Mouse (Mus musculus): ENCODE results near the gene Gng3. TPM values are rescaled to one million over a fixed set of nuclear protein-coding genes. Genes with fewer than 3 reads are reported as not detected.
A peak's percentile ranks its signal among the peaks of the same experiment; 100 is the strongest.

Gng3 gene
- polyA plus RNA-seq, 1 experiment: 29.7 TPM

GRCm38 (mm10) chr19:8818801-8819595, 20.0 kb downstream of the Gng3 start, which contains the start of gene Ttc9c:
Gene Ttc9c, minus strand, starts transcription at chr19:8819333.
- TF ChIP-seq POLR2A (IDR thresholded peaks at IDR 0.05; ENCODE audit: insufficient read depth, low read length) (peak; percentile 80), EP300 (IDR thresholded peaks at IDR 0.05; ENCODE audit: insufficient read depth, low read depth, low read length) (0 out of 2 replicates have a peak, but pooled peaks have one; percentile 18), CTCF (IDR thresholded peaks at IDR 0.05; ENCODE audit: low read depth, low read length) (no peak)
- H3K4me3 ChIP-seq (ENCODE audit: low read depth, low read length): peak within 1 kb of the TSS; percentile 92
- peak within 1 kb of the TSS; percentile 96 for H3K27ac ChIP-seq (ENCODE audit: insufficient read depth, low read length)
- H3K4me1 ChIP-seq (ENCODE audit: control insufficient read depth, insufficient read depth, low read length): peaks cover 2% of the 10 kb centered on the region
- peak within 1 kb of the TSS; percentile 91 for H3K9ac ChIP-seq (ENCODE audit: low read depth, poor library complexity, severe bottlenecking)
- no peaks in the 10 kb centered on the region for H3K27me3 ChIP-seq (ENCODE audit: control insufficient read depth, insufficient read depth, low read length, poor library complexity, severe bottlenecking)
- H3K9me3 ChIP-seq (replicated peaks; ENCODE audit: control insufficient read depth, insufficient read depth, low read length, poor library complexity, severe bottlenecking): no peaks in the 10 kb centered on the region
- H3K36me3 ChIP-seq (ENCODE audit: control insufficient read depth, insufficient read depth, low read length, poor library complexity, severe bottlenecking): peaks cover 42% of the 10 kb centered on the region

GRCm38 (mm10) chr19:8818301-8818798, 20.6 kb downstream of the Gng3 start:
- Histone ChIP-seq H3K9ac (ENCODE audit: low read depth, poor library complexity, severe bottlenecking) (peak overlapping the region; percentile 88), H3K9me3 (replicated peaks; ENCODE audit: control insufficient read depth, insufficient read depth, low read length, poor library complexity, severe bottlenecking) (no peaks in the 10 kb centered on the region), H3K36me3 (ENCODE audit: control insufficient read depth, insufficient read depth, low read length, poor library complexity, severe bottlenecking) (peaks cover 38% of the 10 kb centered on the region), H3K27ac (ENCODE audit: insufficient read depth, low read length) (peak overlapping the region; percentile 96), H3K27me3 (ENCODE audit: control insufficient read depth, insufficient read depth, low read length, poor library complexity, severe bottlenecking) (no peaks in the 10 kb centered on the region), H3K4me1 (ENCODE audit: control insufficient read depth, insufficient read depth, low read length) (peaks cover 2% of the 10 kb centered on the region), H3K4me3 (ENCODE audit: low read depth, low read length) (peak overlapping the region; percentile 92)
- TF ChIP-seq POLR2A (IDR thresholded peaks at IDR 0.05; ENCODE audit: insufficient read depth, low read length) (no peak), CTCF (IDR thresholded peaks at IDR 0.05; ENCODE audit: low read depth, low read length) (no peak), EP300 (IDR thresholded peaks at IDR 0.05; ENCODE audit: insufficient read depth, low read depth, low read length) (no peak)

GRCm38 (mm10) chr19:8817001-8817400, 22.0 kb downstream of the Gng3 start:
- no peak for TF ChIP-seq POLR2A (IDR thresholded peaks at IDR 0.05; ENCODE audit: insufficient read depth, low read length)
- TF ChIP-seq EP300 (IDR thresholded peaks at IDR 0.05; ENCODE audit: insufficient read depth, low read depth, low read length): no peak
- no peak for TF ChIP-seq CTCF (IDR thresholded peaks at IDR 0.05; ENCODE audit: low read depth, low read length)
- Histone ChIP-seq H3K9ac (ENCODE audit: low read depth, poor library complexity, severe bottlenecking) (0 out of 2 replicates have a peak overlapping the region, but pooled peaks have one; percentile 49), H3K27me3 (ENCODE audit: control insufficient read depth, insufficient read depth, low read length, poor library complexity, severe bottlenecking) (no peaks in the 10 kb centered on the region), H3K4me1 (ENCODE audit: control insufficient read depth, insufficient read depth, low read length) (peaks cover 2% of the 10 kb centered on the region), H3K9me3 (replicated peaks; ENCODE audit: control insufficient read depth, insufficient read depth, low read length, poor library complexity, severe bottlenecking) (no peaks in the 10 kb centered on the region), H3K27ac (ENCODE audit: insufficient read depth, low read length) (no peak overlapping the region), H3K36me3 (ENCODE audit: control insufficient read depth, insufficient read depth, low read length, poor library complexity, severe bottlenecking) (peaks cover 43% of the 10 kb centered on the region), H3K4me3 (ENCODE audit: low read depth, low read length) (no peak overlapping the region)

GRCm38 (mm10) chr19:8815812-8816211, 23.2 kb downstream of the Gng3 start:
- Histone ChIP-seq H3K27me3 (ENCODE audit: control insufficient read depth, insufficient read depth, low read length, poor library complexity, severe bottlenecking) (no peaks in the 10 kb centered on the region), H3K36me3 (ENCODE audit: control insufficient read depth, insufficient read depth, low read length, poor library complexity, severe bottlenecking) (peaks cover 52% of the 10 kb centered on the region), H3K4me1 (ENCODE audit: control insufficient read depth, insufficient read depth, low read length) (no peaks in the 10 kb centered on the region), H3K4me3 (ENCODE audit: low read depth, low read length) (no peak overlapping the region), H3K9ac (ENCODE audit: low read depth, poor library complexity, severe bottlenecking) (no peak overlapping the region), H3K27ac (ENCODE audit: insufficient read depth, low read length) (no peak overlapping the region), H3K9me3 (replicated peaks; ENCODE audit: control insufficient read depth, insufficient read depth, low read length, poor library complexity, severe bottlenecking) (no peaks in the 10 kb centered on the region)
- no peak for TF ChIP-seq POLR2A (IDR thresholded peaks at IDR 0.05; ENCODE audit: insufficient read depth, low read length)
- no peak for TF ChIP-seq EP300 (IDR thresholded peaks at IDR 0.05; ENCODE audit: insufficient read depth, low read depth, low read length)
- no peak for TF ChIP-seq CTCF (IDR thresholded peaks at IDR 0.05; ENCODE audit: low read depth, low read length)

- H3K9ac ChIP-seq (ENCODE audit: low read depth, poor library complexity, severe bottlenecking): 0 out of 2 replicates have a peak overlapping the region, but pooled peaks have one; percentile 26
- no peak overlapping the region for H3K4me3 ChIP-seq (ENCODE audit: low read depth, low read length)
- H3K36me3 ChIP-seq (ENCODE audit: control insufficient read depth, insufficient read depth, low read length, poor library complexity, severe bottlenecking): peaks cover 37% of the 10 kb centered on the region
- H3K27ac ChIP-seq (ENCODE audit: insufficient read depth, low read length): peak overlapping the region; percentile 87
- no peak for TF ChIP-seq CTCF (IDR thresholded peaks at IDR 0.05; ENCODE audit: low read depth, low read length)
- TF ChIP-seq POLR2A (IDR thresholded peaks at IDR 0.05; ENCODE audit: insufficient read depth, low read length): no peak
- TF ChIP-seq EP300 (IDR thresholded peaks at IDR 0.05; ENCODE audit: insufficient read depth, low read depth, low read length): no peak
- no peaks in the 10 kb centered on the region for H3K9me3 ChIP-seq (replicated peaks; ENCODE audit: control insufficient read depth, insufficient read depth, low read length, poor library complexity, severe bottlenecking)
- H3K4me1 ChIP-seq (ENCODE audit: control insufficient read depth, insufficient read depth, low read length): no peaks in the 10 kb centered on the region
- H3K27me3 ChIP-seq (ENCODE audit: control insufficient read depth, insufficient read depth, low read length, poor library complexity, severe bottlenecking): no peaks in the 10 kb centered on the region
Measured at GRCm38 (mm10) chr19:8806810-8807209, 32.2 kb downstream of the Gng3 start.

Data from ES-Bruce4 (cell line).